Mouse (Mus musculus): ENCODE measurements around the gene Olfr59.

The Olfr59 gene

DNA sequence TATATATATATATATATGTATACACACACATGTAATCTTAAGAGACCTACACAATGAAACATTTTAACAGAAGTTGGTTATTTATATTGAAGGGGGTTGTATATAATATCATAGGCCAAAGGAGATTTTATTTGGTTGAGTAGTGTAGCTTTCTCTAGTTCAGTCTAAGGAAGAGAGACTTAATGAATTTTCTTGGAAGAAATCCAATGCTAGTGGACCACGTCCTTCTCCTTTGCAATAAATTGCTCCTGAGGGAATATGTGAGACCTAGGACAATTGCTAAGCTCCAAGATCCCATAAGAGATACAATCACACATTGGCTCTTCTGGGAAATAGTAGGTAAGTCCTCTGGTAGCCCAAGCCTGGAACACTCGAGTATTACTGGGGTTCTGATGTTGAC, at the start of gene Olfr59:
TSS of gene Olfr59 (plus strand) at position 301 of the 400 bp plus-strand sequence.
- DNase-seq (ENCODE audit: low spot score), result no peak

DNA sequence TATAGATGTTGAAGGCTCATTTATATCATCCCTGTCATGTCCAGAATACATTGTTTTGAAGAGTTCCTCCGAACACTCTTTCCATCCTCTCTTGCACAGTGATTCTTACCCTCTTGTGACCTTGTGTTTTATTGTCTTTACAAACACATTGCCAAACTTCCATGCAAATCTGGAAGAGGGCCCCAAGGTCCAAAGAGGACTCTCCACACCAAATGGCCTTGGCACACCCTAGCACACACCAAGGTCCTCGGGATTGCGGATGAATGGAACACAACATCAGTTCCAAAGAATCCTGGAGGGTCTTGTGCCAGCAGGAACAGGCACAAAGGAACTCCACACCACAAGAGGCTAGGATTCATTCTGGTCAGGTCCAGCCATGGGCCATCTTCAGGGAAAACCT, 42.3 kb upstream of the Olfr59 start:
- DNase-seq (ENCODE audit: low spot score), result no peak

DNA sequence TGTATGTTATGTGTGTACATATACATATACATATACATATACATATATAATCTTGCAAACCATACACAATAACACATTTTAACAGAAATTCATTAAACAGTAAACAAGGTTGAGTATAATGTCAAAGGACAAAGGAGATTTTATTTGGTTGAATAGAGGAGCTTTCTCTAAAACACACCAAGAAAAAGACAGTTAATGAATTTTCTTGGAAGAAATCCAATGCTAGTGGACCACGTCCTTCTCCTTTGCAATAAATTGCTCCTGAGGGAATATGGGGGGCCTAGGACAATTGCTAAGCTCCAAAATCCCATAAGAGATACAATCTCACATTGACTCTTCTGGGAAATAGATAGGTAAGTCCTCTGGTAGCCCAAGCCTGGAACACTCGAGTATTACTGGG, 24.0 kb upstream of the Olfr59 start, which contains the start of gene Olfr406:
TSS of gene Olfr406 (plus strand) at position 301 of the 400 bp plus-strand sequence.
- no peak for DNase-seq (ENCODE audit: low spot score)

DNA sequence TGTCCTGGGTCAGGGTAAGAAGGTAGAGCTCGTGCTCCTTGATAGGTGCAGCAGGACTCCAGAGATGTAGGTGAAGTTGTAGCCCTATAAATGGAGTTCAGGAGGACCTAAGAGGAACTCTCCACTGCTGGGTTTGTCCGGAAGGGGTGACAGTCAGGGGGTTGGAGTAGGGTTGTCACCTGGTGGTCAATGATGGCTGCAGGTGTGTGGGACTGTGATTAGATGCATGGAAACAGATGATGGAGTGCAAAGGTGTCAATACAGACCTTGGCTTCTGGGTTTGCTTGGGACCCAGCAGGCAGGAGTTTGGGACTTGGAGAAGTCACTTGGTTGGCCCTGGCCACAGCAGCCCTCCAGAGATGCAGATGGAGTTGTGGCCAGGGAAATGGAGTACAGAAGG, 3.7 kb downstream of the Olfr59 start:
- DNase-seq (ENCODE audit: low spot score), result no peak

DNA sequence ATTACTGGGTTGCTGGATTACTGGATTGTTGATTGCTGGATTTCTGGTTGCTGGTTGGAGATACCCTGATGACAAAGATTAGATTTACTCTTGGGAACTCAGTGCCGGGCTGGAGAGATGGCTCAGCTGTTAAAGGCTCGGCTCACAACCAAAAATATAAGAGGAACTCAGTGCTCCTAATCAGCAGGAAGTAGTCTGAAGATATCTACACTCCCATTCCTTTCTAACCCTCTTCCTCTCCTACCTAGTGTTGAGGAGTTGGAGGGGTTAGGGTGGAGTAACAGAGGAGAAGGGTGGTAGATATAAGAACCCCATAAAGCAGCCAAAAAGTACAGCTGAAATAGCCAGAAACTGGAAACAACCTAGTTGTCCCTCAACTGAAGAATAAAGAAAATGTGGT, 42.5 kb downstream of the Olfr59 start:
- DNase-seq (ENCODE audit: low spot score), result no peak

DNA sequence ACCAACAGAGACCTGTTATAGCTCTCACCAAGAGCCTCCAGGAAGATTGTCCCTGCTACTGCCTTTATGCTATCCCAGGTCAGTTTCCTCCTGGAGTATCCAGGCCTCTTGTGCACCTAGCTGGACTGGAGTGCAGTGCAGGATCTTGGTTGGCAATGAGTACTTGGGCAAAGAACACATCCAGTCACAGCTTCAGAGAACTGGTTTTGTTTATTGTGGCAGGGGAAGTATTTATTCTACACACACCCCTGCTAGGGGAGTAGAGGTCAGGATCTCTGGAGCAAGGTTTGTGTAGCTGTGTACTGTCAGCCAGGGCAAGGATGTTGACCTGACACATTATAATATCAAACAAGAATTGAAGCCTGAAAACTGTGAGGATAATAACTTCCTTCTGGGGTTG, 45.2 kb downstream of the Olfr59 start:
- no peak for DNase-seq (ENCODE audit: low spot score)

DNA sequence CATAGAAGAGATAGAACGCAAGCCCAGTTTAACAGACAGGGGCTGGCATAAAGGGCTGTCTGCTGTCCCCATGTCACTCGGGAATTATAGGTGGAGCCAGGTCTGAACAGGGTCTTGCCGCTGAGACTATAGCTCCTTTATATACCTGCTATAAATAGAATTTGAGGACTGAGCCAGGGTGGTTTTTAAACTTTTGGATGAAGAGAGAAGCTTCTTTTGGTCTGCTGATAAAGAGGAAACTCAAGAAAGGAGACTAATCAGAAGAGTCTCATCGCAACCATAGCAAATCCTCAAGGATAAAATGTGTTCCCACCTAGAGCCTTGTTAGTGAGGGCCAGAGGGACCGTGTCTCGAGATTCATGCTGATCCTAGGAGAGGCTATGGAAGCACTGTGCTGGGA, 54.4 kb downstream of the Olfr59 start, which contains the start of gene Olfr410:
TSS of gene Olfr410 (minus strand) at position 101 of the 400 bp plus-strand sequence.
- DNase-seq (ENCODE audit: low spot score), result no peak

Data from ovary, postnatal 10 days (tissue).